Mouse (Mus musculus): Measurements from ENCODE around the gene Fto. TPM values are rescaled to one million over a fixed set of nuclear protein-coding genes. Genes with fewer than 3 reads are reported as not detected.
A peak's percentile ranks its signal among the peaks of the same experiment; 100 is the strongest.

The Fto gene
- polyA plus RNA-seq, 1 experiment from 2014 or later: 110 TPM

DNA sequence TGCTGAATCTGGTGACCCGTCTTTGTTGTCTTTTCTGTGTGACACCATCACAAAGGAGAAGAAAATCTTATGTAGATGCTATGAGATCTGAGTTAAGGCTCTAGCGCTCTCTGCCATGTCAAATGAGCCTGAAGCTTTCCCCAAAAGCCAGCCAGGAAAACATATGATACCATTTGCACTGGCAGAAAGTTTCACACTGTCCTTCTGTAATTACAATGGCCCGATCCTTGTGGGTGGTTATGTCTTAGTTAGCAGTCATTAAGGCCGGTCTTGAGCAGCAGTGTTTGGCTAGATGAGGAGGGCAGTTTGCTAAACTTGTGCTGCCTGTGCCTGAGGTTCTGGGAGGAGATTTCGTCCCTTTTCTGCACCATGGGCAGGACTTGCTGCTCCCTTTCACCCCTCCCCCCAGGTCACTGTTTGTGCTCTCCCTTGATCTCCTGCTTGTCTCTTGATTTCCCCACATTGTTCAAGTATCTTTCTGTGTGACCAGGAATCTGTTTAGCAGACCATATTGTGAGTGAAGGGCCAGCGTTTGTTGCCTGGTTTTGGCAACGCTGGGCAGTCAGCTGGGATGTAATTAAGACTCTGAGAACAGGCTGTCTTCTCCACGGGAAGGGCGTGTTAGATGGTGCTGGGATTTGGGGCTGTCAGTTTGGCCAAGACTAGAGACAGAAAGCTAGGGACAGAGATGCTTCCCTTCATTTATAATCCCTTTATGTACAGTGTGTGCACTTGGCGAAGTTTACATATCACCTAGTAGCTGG is 238.6 kb downstream of the Fto start:
- H3K4me3 ChIP-seq (ENCODE audit: low read depth, low read length): no peak overlapping the region
- H3K4me1 ChIP-seq (ENCODE audit: control insufficient read depth, insufficient read depth, low read length): peaks cover 27% of the 10 kb centered on the region
- 29% methylated on average over 10 of the region's 10 CpGs for WGBS
- H3K36me3 ChIP-seq (ENCODE audit: control insufficient read depth, insufficient read depth, low read length): no peaks in the 10 kb centered on the region
- H3K9me3 ChIP-seq (ENCODE audit: control insufficient read depth, low read length): no peaks in the 10 kb centered on the region
- no peak overlapping the region for H3K4me2 ChIP-seq
- DNase-seq (ENCODE audit: low spot score, missing footprints): peak; percentile 89
- no peak overlapping the region; the same call in 1 of the 2 replicates for H3K27ac ChIP-seq (ENCODE audit: low read depth, low read length)
- 0 out of 2 replicates have a peak overlapping the region, but pooled peaks have one; percentile 10 for H3K9ac ChIP-seq (ENCODE audit: low read length)
- H3K27me3 ChIP-seq (ENCODE audit: control insufficient read depth, insufficient read depth, low read length): no peaks in the 10 kb centered on the region
- 0 out of 2 replicates have a peak, but pooled peaks have one; percentile 22 for ATAC-seq (ENCODE audit: low FRiP score)

DNA sequence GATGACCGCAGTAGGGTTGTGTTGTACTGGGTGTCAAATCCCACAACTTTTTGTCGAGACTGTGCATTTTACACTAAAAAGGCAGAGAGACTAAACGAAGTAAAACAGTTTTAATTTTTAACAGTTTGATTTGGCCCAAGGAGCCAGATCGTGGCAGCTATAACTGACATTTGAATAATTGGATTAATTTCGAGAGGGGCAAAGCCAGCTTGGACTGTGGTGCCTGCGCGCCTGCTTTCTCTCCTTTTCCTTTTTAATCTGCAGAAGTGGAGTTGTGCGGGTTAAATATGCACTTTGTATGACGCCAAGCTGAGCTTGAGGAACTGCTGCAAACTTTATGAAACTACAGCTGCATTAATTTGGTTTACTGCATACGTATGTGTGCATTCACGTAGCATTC is 239.3 kb downstream of the Fto start:
- Histone ChIP-seq H3K9ac (ENCODE audit: low read length) (no peak overlapping the region), H3K27me3 (ENCODE audit: control insufficient read depth, insufficient read depth, low read length) (no peaks in the 10 kb centered on the region), H3K4me3 (ENCODE audit: low read depth, low read length) (no peak overlapping the region), H3K36me3 (ENCODE audit: control insufficient read depth, insufficient read depth, low read length) (no peaks in the 10 kb centered on the region), H3K4me1 (ENCODE audit: control insufficient read depth, insufficient read depth, low read length) (peaks cover 27% of the 10 kb centered on the region), H3K27ac (ENCODE audit: low read depth, low read length) (no peak overlapping the region), H3K4me2 (no peak overlapping the region), H3K9me3 (ENCODE audit: control insufficient read depth, low read length) (no peaks in the 10 kb centered on the region)
- DNase-seq (ENCODE audit: low spot score, missing footprints) (no peak), ATAC-seq (ENCODE audit: low FRiP score) (no peak)
- 60% methylated on average over 11 of the region's 11 CpGs for WGBS

DNA sequence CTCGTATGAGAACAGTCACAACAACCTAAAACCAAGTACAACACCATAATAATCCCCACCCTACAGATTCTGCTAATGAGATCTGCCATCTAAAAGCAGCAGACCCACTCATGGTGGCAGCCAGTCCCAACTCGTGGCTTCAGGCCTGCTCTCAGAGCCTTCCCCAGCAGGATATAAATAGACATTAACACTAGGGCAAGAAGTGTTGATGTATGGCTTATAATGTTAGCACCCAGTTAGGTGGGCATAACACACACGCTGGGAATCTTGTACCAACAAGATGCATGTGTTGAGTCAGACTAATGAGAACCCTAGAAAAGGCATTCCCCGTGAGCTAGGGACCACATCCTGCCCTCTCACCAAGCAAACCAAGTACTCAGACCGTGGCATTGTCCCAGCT is 240.1 kb downstream of the Fto start:
- Histone ChIP-seq H3K9me3 (ENCODE audit: control insufficient read depth, low read length) (no peaks in the 10 kb centered on the region), H3K4me2 (no peak overlapping the region), H3K36me3 (ENCODE audit: control insufficient read depth, insufficient read depth, low read length) (no peaks in the 10 kb centered on the region), H3K4me1 (ENCODE audit: control insufficient read depth, insufficient read depth, low read length) (peaks cover 27% of the 10 kb centered on the region), H3K27me3 (ENCODE audit: control insufficient read depth, insufficient read depth, low read length) (no peaks in the 10 kb centered on the region), H3K9ac (ENCODE audit: low read length) (no peak overlapping the region), H3K27ac (ENCODE audit: low read depth, low read length) (no peak overlapping the region), H3K4me3 (ENCODE audit: low read depth, low read length) (no peak overlapping the region)
- ATAC-seq (ENCODE audit: low FRiP score): no peak
- no peak for DNase-seq (ENCODE audit: low spot score, missing footprints)
- WGBS: 73% methylated on average over 5 of the region's 5 CpGs

DNA sequence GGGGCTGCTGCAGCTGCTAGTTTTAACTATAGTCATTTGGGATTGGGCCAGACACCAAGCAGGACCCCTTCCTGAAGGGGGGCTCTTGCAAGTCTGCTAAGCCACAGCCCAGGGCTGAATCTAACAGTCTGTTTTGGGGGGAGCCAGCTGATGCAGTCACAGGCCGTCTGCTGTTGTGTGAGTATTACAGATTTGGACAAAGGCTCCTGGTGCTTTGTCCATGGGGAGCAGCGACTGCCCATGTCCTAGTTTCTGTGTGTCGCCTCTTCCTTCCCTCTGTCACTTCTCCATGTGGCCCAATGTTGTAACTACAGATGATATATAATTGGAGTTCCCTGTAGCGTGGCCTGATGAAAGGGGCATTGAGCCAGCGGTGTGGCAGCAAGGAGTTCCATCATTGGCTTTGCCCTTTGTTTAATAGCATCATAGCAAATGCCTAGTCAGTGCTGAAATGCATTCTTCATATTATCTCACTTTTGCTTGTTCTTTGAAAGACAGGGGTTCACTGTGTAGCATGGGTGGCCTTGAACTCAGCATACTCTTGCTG is 243.8 kb downstream of the Fto start:
- WGBS: 84% methylated on average over 5 of the region's 5 CpGs
- no peaks in the 10 kb centered on the region for H3K9me3 ChIP-seq (ENCODE audit: control insufficient read depth, low read length)
- H3K27ac ChIP-seq (ENCODE audit: low read depth, low read length): no peak overlapping the region
- H3K4me3 ChIP-seq (ENCODE audit: low read depth, low read length): no peak overlapping the region
- no peak overlapping the region for H3K9ac ChIP-seq (ENCODE audit: low read length)
- DNase-seq (ENCODE audit: low spot score, missing footprints): no peak
- H3K36me3 ChIP-seq (ENCODE audit: control insufficient read depth, insufficient read depth, low read length): no peaks in the 10 kb centered on the region
- peaks cover 15% of the 10 kb centered on the region for H3K4me1 ChIP-seq (ENCODE audit: control insufficient read depth, insufficient read depth, low read length)
- no peak overlapping the region for H3K4me2 ChIP-seq
- ATAC-seq (ENCODE audit: low FRiP score): no peak
- H3K27me3 ChIP-seq (ENCODE audit: control insufficient read depth, insufficient read depth, low read length): no peaks in the 10 kb centered on the region

GRCm38 (mm10) chr8:91558408-91558807 is 245.1 kb downstream of the Fto start:
- H3K27me3 ChIP-seq (ENCODE audit: control insufficient read depth, insufficient read depth, low read length): no peaks in the 10 kb centered on the region
- H3K9me3 ChIP-seq (ENCODE audit: control insufficient read depth, low read length): no peaks in the 10 kb centered on the region
- DNase-seq (ENCODE audit: low spot score, missing footprints) (no peak), ATAC-seq (ENCODE audit: low FRiP score) (no peak)
- no peak overlapping the region for H3K4me2 ChIP-seq
- H3K36me3 ChIP-seq (ENCODE audit: control insufficient read depth, insufficient read depth, low read length): no peaks in the 10 kb centered on the region
- no peak overlapping the region for H3K4me3 ChIP-seq (ENCODE audit: low read depth, low read length)
- WGBS: 77% methylated on average over 6 of the region's 6 CpGs
- no peak overlapping the region for H3K27ac ChIP-seq (ENCODE audit: low read depth, low read length)
- H3K9ac ChIP-seq (ENCODE audit: low read length): no peak overlapping the region
- peaks cover 2% of the 10 kb centered on the region for H3K4me1 ChIP-seq (ENCODE audit: control insufficient read depth, insufficient read depth, low read length)

DNA sequence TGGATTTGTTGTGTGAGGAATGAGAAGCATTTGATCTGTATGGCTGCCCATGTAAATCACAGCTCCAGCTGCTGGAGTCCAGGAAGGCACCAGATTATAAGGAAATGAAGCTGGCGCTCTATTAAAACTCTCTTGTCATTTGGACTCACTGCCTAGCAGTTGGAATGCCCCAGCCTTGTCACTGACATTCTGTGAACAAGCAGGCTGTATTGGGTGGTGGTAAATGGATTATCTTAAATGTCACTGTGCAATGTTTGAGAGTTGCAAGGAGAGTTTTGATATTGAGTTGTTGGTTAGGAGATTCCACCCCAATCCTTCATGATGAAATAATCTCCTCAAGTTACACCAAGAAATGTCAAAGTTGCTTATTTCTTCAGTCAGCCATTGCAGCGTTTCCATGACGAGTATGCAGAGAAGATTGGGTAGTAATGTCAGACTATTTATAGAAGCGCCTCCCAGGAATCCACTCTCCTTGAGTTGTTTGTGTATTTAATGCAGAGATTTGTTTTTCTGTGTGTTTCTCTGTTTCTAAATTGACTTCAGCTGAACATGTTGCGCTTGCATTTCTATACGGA is 246.8 kb downstream of the Fto start:
- Histone ChIP-seq H3K4me1 (ENCODE audit: control insufficient read depth, insufficient read depth, low read length) (no peaks in the 10 kb centered on the region), H3K27me3 (ENCODE audit: control insufficient read depth, insufficient read depth, low read length) (no peaks in the 10 kb centered on the region), H3K4me3 (ENCODE audit: low read depth, low read length) (no peak overlapping the region), H3K36me3 (ENCODE audit: control insufficient read depth, insufficient read depth, low read length) (no peaks in the 10 kb centered on the region), H3K4me2 (no peak overlapping the region), H3K9ac (ENCODE audit: low read length) (no peak overlapping the region), H3K27ac (ENCODE audit: low read depth, low read length) (no peak overlapping the region), H3K9me3 (ENCODE audit: control insufficient read depth, low read length) (no peaks in the 10 kb centered on the region)
- WGBS: 81% methylated on average over 6 of the region's 6 CpGs
- ATAC-seq (ENCODE audit: low FRiP score): no peak
- no peak for DNase-seq (ENCODE audit: low spot score, missing footprints)

- H3K4me3 ChIP-seq (ENCODE audit: low read depth, low read length): no peak overlapping the region
- 95% methylated on average over 4 of the region's 4 CpGs for WGBS
- ATAC-seq (ENCODE audit: low FRiP score): no peak
Observed at GRCm38 (mm10) chr8:91561241-91561640, 247.9 kb downstream of the Fto start.

GRCm38 (mm10) chr8:91562600-91562999 is 249.3 kb downstream of the Fto start:
- no peaks in the 10 kb centered on the region for H3K27me3 ChIP-seq (ENCODE audit: control insufficient read depth, insufficient read depth, low read length)
- 65% methylated on average over 7 of the region's 7 CpGs for WGBS
- no peak overlapping the region for H3K27ac ChIP-seq (ENCODE audit: low read depth, low read length)
- ATAC-seq (ENCODE audit: low FRiP score): no peak
- no peaks in the 10 kb centered on the region for H3K9me3 ChIP-seq (ENCODE audit: control insufficient read depth, low read length)
- no peak overlapping the region for H3K4me3 ChIP-seq (ENCODE audit: low read depth, low read length)
- no peaks in the 10 kb centered on the region for H3K36me3 ChIP-seq (ENCODE audit: control insufficient read depth, insufficient read depth, low read length)
- H3K9ac ChIP-seq (ENCODE audit: low read length): no peak overlapping the region
- no peak for DNase-seq (ENCODE audit: low spot score, missing footprints)
- peaks cover 19% of the 10 kb centered on the region for H3K4me1 ChIP-seq (ENCODE audit: control insufficient read depth, insufficient read depth, low read length)
- no peak overlapping the region for H3K4me2 ChIP-seq

More at GRCm38 (mm10) chr8:91561241-91561640, 247.9 kb downstream of the Fto start:
- no peak for DNase-seq (ENCODE audit: low spot score, missing footprints)
- Histone ChIP-seq H3K4me2 (no peak overlapping the region), H3K9me3 (ENCODE audit: control insufficient read depth, low read length) (no peaks in the 10 kb centered on the region), H3K4me1 (ENCODE audit: control insufficient read depth, insufficient read depth, low read length) (peaks cover 10% of the 10 kb centered on the region), H3K27ac (ENCODE audit: low read depth, low read length) (no peak overlapping the region), H3K36me3 (ENCODE audit: control insufficient read depth, insufficient read depth, low read length) (no peaks in the 10 kb centered on the region), H3K9ac (ENCODE audit: low read length) (no peak overlapping the region), H3K27me3 (ENCODE audit: control insufficient read depth, insufficient read depth, low read length) (no peaks in the 10 kb centered on the region)

GRCm38 (mm10) chr8:91563326-91563725 is 250.0 kb downstream of the Fto start:
- Histone ChIP-seq H3K4me1 (ENCODE audit: control insufficient read depth, insufficient read depth, low read length) (peaks cover 19% of the 10 kb centered on the region), H3K27me3 (ENCODE audit: control insufficient read depth, insufficient read depth, low read length) (no peaks in the 10 kb centered on the region), H3K4me2 (no peak overlapping the region), H3K4me3 (ENCODE audit: low read depth, low read length) (no peak overlapping the region), H3K27ac (ENCODE audit: low read depth, low read length) (no peak overlapping the region), H3K9me3 (ENCODE audit: control insufficient read depth, low read length) (no peaks in the 10 kb centered on the region), H3K36me3 (ENCODE audit: control insufficient read depth, insufficient read depth, low read length) (no peaks in the 10 kb centered on the region), H3K9ac (ENCODE audit: low read length) (no peak overlapping the region)
- ATAC-seq (ENCODE audit: low FRiP score) (no peak), DNase-seq (ENCODE audit: low spot score, missing footprints) (no peak)
- WGBS: 93% methylated on average over 3 of the region's 3 CpGs
